Mouse (Mus musculus) olfactory bulb, adult 2 months (tissue): ENCODE measurements around the gene Rpp14. TPM values are rescaled to one million over a fixed set of nuclear protein-coding genes. Genes with fewer than 3 reads are reported as not detected.
A peak's percentile ranks its signal among the peaks of the same experiment; 100 is the strongest.

ENCODE experiments used
- H3K27ac ChIP-seq: fragments of 200-500 bp; 2 replicates; pipeline ENCODE4 v1.5.1; 2012; ENCODE audit warnings: low read depth, low read length; ENCODE audit not compliant: insufficient read depth
- H3K4me1 ChIP-seq: fragments of 200-500 bp; 2 replicates; pipeline ENCODE4 v1.6.1; 2012; ENCODE audit warnings: low read length; ENCODE audit not compliant: control insufficient read depth, insufficient read depth
- H3K4me3 ChIP-seq: fragments of 200-500 bp; 2 replicates; pipeline ENCODE4 v1.5.1; 2012; ENCODE audit warnings: mild to moderate bottlenecking, low read depth, low read length, moderate library complexity; ENCODE audit not compliant: insufficient read depth
- CTCF ChIP-seq: fragments of 200-500 bp; IDR thresholded peaks from 2 replicates; pipeline ENCODE4 v1.5.1; 2012; ENCODE audit warnings: low read depth, mild to moderate bottlenecking, low read length, moderate library complexity; ENCODE audit not compliant: insufficient read depth
- POLR2A ChIP-seq: fragments of 200-500 bp; IDR thresholded peaks from 2 replicates; pipeline ENCODE4 v1.6.1; 2012; ENCODE audit warnings: mild to moderate bottlenecking, low read depth, low read length, moderate library complexity; ENCODE audit not compliant: insufficient read depth
- WGBS: fragments of 180-500 bp; shearing (Covaris S2); methylation state at CpG from one replicate; pipeline ENCODE4 v1.1.7; 2018; 5-methylcytosine and 5-hydroxymethylcytosine counted together
- polyA plus RNA-seq: library from polyadenylated mRNA; stranded (reverse); fragments of >200 nt; gene quantifications from 2 replicates; pipeline ENCODE4 v1.2.4, GENCODE M21; 2012; ENCODE audit warnings: low replicate concordance; ENCODE audit not compliant: missing spikeins, insufficient read depth, insufficient read length

Gene Rpp14
- polyA plus RNA-seq, 1 experiment, result not detected

GRCm38 (mm10) chr14:8082949-8083348, 2.8 kb downstream of the Rpp14 start:
- WGBS, result 95% methylated on average over 1 of the region's 1 CpGs
- Histone ChIP-seq H3K4me1 (peaks cover 7% of the 10 kb centered on the region; the same call in 1 of the 2 replicates), H3K27ac (no peak overlapping the region), H3K4me3 (no peak overlapping the region)
- TF ChIP-seq POLR2A (no peak), CTCF (no peak)

- Histone ChIP-seq H3K4me1 (no peaks in the 10 kb centered on the region), H3K4me3 (no peak overlapping the region), H3K27ac (no peak overlapping the region)
- 84% methylated on average over 2 of the region's 2 CpGs for WGBS
- TF ChIP-seq POLR2A (no peak), CTCF (no peak)
Measured at GRCm38 (mm10) chr14:8089016-8089415, 8.8 kb downstream of the Rpp14 start.

- Histone ChIP-seq H3K27ac (no peak overlapping the region), H3K4me3 (no peak overlapping the region), H3K4me1 (no peaks in the 10 kb centered on the region)
- TF ChIP-seq CTCF (no peak), POLR2A (no peak)
- WGBS, result 91% methylated on average over 2 of the region's 2 CpGs
Measured at GRCm38 (mm10) chr14:8092573-8092972, 12.4 kb downstream of the Rpp14 start.

GRCm38 (mm10) chr14:8093427-8093826, 13.3 kb downstream of the Rpp14 start:
- peaks cover 2% of the 10 kb centered on the region; the same call in 1 of the 2 replicates for H3K4me1 ChIP-seq
- TF ChIP-seq POLR2A, result no peak
- TF ChIP-seq CTCF, result no peak
- WGBS, result 33% methylated on average over 5 of the region's 5 CpGs
- H3K4me3 ChIP-seq, result no peak overlapping the region
- H3K27ac ChIP-seq, result no peak overlapping the region

GRCm38 (mm10) chr14:8094931-8095561, 14.9 kb downstream of the Rpp14 start:
- H3K4me1 ChIP-seq, result peaks cover 3% of the 10 kb centered on the region; the same call in 1 of the 2 replicates
- H3K27ac ChIP-seq, result no peak overlapping the region
- H3K4me3 ChIP-seq, result no peak overlapping the region
- no peak for TF ChIP-seq POLR2A
- no peak for TF ChIP-seq CTCF
- WGBS, result 66% methylated on average over 3 of the region's 3 CpGs

- WGBS, result 78% methylated on average over 7 of the region's 7 CpGs
- Histone ChIP-seq H3K4me1 (peaks cover 5% of the 10 kb centered on the region; the same call in 1 of the 2 replicates), H3K27ac (no peak overlapping the region), H3K4me3 (no peak overlapping the region)
- no peak for TF ChIP-seq CTCF
- TF ChIP-seq POLR2A, result no peak
Measured at GRCm38 (mm10) chr14:8095562-8095950, 15.4 kb downstream of the Rpp14 start.

- H3K4me3 ChIP-seq, result peak within 1 kb of the TSS; percentile 98
- H3K27ac ChIP-seq, result peak within 1 kb of the TSS; percentile 54
- peaks cover 7% of the 10 kb centered on the region for H3K4me1 ChIP-seq
- WGBS, result 3% methylated on average over 89 of the region's 89 CpGs
- TF ChIP-seq POLR2A, result peak; percentile 29; the same call in 1 of the 2 replicates
- no peak for TF ChIP-seq CTCF
Measured at GRCm38 (mm10) chr14:8097978-8098686, 18.0 kb downstream of the Rpp14 start, which contains the start of gene Pxk. Pxk (plus strand) TSS chr14:8098211.

- under 1% methylated on average over 5 of the region's 5 CpGs for WGBS
- no peak for TF ChIP-seq CTCF
- no peak for TF ChIP-seq POLR2A
- peak overlapping the region; percentile 54; the same call in 1 of the 2 replicates for H3K27ac ChIP-seq
Measured at GRCm38 (mm10) chr14:8098687-8098995, 18.5 kb downstream of the Rpp14 start.

GRCm38 (mm10) chr14:8099561-8100021, 19.4 kb downstream of the Rpp14 start:
- TF ChIP-seq POLR2A, result no peak
- no peak for TF ChIP-seq CTCF
- 36% methylated on average over 10 of the region's 10 CpGs for WGBS
- no peak overlapping the region for H3K27ac ChIP-seq
- H3K4me1 ChIP-seq, result peaks cover 10% of the 10 kb centered on the region
- H3K4me3 ChIP-seq, result no peak overlapping the region

More at GRCm38 (mm10) chr14:8098687-8098995, 18.5 kb downstream of the Rpp14 start:
- Histone ChIP-seq H3K4me3 (peak overlapping the region; percentile 98), H3K4me1 (peaks cover 7% of the 10 kb centered on the region)
